Mouse (Mus musculus): ENCODE data around the gene AU040320.

- no peak for TF ChIP-seq CTCF (IDR thresholded peaks at IDR 0.05; ENCODE audit: low read depth)
- no peak for TF ChIP-seq EP300 (IDR thresholded peaks at IDR 0.05; ENCODE audit: low read depth)
Measured at GRCm38 (mm10) chr4:126756766-126757165, 3.4 kb downstream of the AU040320 start.

Data from liver, embryonic 14.5 days (tissue).